Mouse (Mus musculus): ENCODE measurements around the gene Tac2.
"Not testable (repeated sequence)": the region's sequence is repeated elsewhere in the genome, so short reads cannot be mapped to it uniquely, and the experiment has no call there.

Gene Tac2

DNA sequence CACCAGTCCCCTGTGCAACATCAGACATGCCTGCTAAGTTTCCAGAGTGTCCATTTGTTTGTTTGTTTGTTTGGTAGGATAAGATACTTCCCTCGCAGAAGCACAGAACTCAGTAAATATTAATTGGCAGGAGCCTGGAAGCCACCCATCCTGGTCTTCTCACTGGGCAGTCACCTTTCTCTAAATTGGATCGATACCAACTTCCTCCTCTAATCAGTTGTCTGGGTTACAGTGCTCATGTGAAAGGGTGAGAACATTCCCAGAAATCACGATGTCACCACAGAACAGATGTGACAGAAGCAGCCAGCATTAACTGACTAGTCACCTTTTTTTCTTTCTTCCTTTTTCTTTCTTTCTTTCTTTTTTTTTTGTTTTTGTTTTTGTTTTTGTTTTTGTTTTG, 31.0 kb downstream of the Tac2 start:
- DNase-seq (ENCODE audit: extremely low spot score, low read depth, low spot score): no peak

DNA sequence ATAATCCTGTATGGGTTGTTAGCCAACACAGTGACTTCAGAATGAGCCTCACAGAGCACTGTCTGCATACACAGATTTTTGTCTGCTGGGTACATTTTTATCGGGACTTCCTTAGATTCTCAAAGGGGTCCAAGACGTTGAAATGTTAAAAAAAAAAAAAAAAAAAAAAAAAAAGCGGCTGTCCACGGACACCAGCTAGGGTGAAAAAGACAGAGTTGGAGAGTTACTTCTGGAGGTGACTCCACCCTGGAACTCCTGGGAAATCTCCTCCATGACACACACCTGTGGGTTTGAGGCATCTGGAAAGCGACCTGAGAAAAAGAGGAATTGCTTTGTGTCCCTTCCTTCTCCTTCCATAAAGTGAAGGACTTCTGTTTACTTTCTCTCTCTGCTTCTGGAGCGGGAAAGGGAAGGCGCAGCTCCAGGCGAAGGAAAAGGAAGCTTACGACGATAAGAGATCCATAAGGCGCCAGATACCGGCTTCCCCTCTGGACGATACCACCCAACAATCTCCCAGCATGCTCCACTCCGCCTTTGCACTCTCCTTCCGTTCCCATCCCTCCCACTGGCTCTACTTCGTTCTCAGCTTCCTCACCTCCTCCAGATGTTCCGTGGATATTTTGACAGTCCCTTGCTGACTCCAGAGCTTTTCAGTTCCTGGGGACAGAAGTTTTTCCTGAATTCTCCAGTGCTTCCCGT, 31.6 kb downstream of the Tac2 start:
- no peak for DNase-seq (ENCODE audit: extremely low spot score, low read depth, low spot score)

DNA sequence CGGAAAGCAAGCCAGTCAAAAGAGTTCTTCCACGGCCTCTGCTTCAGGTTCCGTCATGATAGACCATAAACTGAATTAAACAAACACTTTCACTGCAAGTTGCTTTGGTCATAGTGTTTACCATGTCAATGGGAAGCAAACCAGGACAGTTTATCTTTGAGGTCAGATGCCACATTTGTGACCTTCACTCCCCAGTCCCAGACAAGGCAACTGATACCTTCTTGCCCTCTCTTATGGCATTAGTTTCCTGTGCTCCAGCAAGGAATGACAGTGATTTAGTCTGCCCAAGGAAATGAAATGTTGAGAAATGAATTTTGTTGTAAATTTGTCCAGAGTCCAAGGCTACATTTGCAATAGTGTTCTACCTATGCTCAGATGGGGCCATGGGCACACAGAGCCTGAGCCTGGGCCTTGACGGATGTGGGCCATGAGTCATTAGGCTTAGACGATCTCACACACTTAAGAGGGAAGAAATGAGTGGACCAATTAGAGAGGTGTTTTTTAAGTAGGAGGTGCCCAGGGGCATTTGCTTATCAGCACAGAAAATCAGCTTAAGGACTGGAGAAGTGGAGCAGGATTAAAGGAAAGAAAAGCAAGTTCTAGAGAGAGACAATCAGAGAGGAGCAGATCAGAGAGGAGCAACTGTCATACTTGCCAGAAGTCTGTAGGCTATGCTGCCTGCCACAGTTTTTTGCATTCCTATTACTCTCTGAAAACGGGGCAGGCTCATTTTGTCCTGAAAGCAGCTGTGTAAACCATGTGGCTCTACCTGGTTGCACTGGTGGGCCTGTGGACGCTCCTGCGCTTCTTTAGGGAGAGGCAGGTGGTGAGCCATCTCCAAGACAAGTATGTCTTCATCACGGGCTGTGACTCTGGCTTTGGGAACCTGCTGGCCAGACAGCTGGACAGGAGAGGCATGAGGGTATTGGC, 35.2 kb downstream of the Tac2 start, which contains the start of the genes Rdh1 and Rdh16f1:
Gene Rdh1, plus strand, starts transcription at position 541 of the 930 bp plus-strand sequence.
Gene Rdh16f1, plus strand, starts transcription at position 607 of the 930 bp plus-strand sequence.
- DNase-seq (ENCODE audit: extremely low spot score, low read depth, low spot score): no peak

DNA sequence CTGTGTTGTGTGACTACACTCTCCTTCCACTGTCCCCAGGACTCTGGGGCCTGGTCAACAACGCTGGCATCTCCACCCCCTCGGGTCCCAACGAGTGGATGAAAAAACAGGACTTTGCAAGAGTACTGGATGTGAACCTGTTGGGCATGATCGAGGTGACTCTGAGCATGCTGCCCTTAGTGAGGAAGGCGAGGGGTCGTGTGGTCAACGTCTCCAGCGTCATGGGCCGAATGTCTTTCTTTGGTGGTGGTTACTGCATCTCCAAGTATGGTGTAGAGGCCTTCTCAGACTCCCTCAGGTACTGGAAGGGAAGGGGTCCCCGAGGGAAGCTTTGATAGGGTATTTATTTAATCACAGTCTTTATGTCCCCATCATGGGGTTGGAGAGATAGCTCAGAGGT, 38.6 kb downstream of the Tac2 start:
- DNase-seq (ENCODE audit: extremely low spot score, low read depth, low spot score): not testable (repeated sequence)

DNA sequence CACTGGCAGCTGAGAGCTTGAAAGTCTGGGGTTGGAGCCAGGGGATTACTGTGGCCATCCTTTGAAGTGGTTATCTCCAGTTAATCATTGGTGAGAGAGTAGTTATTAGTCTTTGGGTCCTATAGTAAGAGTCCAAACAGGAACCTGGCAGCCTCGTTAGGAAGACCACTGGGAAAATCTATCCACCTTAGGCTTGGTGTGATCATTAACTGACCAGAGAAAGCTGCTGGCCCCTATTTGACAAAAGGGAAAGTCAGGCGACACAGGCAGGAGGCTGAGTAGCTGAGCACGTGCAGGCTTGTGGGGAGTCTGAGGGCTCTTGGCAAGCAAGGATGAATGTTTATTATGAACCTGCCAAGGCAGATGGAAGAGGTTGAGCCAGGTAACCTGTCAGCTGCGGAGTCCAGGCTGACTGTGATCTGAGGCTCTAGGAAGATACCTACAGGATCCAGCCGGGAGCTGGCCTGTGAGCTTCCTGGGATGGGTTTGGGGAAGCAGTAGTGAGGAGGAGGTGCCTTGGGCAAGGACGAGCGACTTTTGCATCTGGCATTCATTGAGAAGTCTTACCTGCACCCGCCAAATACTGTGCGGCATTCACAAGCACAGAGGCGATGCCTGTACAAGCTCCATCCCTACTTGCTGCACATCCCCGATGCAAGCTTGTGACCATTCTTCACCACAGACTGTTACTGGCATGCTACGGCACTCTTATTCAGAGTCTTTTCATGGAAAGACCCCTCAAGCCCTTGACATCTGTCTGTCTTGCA, 39.8 kb downstream of the Tac2 start:
- no peak for DNase-seq (ENCODE audit: extremely low spot score, low read depth, low spot score)

DNA sequence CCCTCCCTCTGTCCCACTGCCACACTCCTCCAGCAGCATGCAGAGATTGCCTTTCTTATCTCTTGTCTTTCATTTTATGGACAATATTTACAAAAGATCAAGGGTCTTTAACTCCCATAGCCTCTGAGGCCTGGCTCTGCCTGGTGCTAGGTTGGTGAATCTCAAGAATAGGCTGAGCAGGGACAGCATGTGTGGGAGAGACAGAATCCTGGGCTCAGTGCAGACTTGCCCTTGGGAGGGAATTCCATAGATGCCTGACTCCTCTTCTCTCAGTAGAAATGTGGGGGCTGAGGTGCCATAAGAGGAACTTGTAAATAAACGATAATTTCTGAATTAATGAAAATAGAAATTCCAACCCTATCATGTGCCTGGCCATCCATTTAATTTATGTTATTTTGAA, 42.3 kb downstream of the Tac2 start:
- DNase-seq (ENCODE audit: extremely low spot score, low read depth, low spot score): no peak

DNA sequence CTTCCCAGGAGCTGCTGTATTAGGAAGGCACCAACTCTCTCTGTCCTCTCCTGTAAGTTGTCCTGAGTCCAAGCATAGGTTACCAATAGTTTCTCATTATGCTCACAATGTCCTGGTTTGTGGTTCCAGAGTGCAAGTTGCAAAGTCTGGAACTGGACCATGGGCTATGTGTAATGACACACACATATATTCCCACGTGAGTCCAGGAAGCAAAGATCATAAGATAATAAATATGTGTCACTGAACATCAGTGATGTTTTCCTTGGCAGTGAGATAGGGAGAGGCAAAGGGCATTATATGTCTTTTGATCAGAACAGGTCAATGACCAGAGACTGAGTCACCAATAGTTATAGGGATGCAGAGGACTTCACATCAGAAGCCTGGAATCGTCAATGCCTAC, 51.7 kb downstream of the Tac2 start, which contains the start of gene Rdh9:
Gene Rdh9, plus strand, starts transcription at position 376 of the 400 bp plus-strand sequence.
- no peak for DNase-seq (ENCODE audit: extremely low spot score, low read depth, low spot score)

Data from hindlimb bud, embryonic 11.5 days (tissue).